Mouse (Mus musculus): ENCODE measurements at regions not wholly inside any gene's neighbourhood (a gene's known extent, or its start where the extent isn't known, plus 50 kb on each side); places are given as distances from the start of the nearest gene placed in this dataset.

- TF ChIP-seq CTCF (IDR thresholded peaks at IDR 0.05; ENCODE audit: insufficient read depth, low read depth, low read length) (no peak), POLR2A (IDR thresholded peaks at IDR 0.05; ENCODE audit: insufficient read depth, low read depth, low read length) (no peak)
Measured at GRCm38 (mm10) chr15:67412394-67412793, 911.7 kb upstream of the Lrrc6 start.
